Mouse (Mus musculus): Measurements from ENCODE around the gene Myo10. TPM values are rescaled to one million over a fixed set of nuclear protein-coding genes. Genes with fewer than 3 reads are reported as not detected.

Myo10 gene
- total and polyA plus RNA-seq, 2 experiments: 15.7 to 21.5 TPM

GRCm38 (mm10) chr15:25645862-25646261 is 23.5 kb downstream of the Myo10 start:
- no peak for DNase-seq (ENCODE audit: extremely low read depth, low read depth, low spot score)
- Histone ChIP-seq H3K27me3 (ENCODE audit: control insufficient read depth, insufficient read depth, low read length) (no peaks in the 10 kb centered on the region), H3K9ac (ENCODE audit: low read depth, low read length) (no peak overlapping the region), H3K36me3 (ENCODE audit: control insufficient read depth, insufficient read depth, low read length) (no peaks in the 10 kb centered on the region), H3K27ac (replicated peaks; ENCODE audit: insufficient read depth, low read depth, low read length) (no peak overlapping the region), H3K4me3 (ENCODE audit: insufficient read depth, low read depth, low read length) (no peak overlapping the region), H3K79me2 (ENCODE audit: control insufficient read depth, insufficient read depth, low read length) (peaks cover 38% of the 10 kb centered on the region), H3K4me1 (ENCODE audit: control insufficient read depth, insufficient read depth, low read length) (peaks cover 39% of the 10 kb centered on the region)
- 52% methylated on average over 4 of the region's 4 CpGs for WGBS
- TF ChIP-seq CTCF (IDR thresholded peaks at IDR 0.05; ENCODE audit: low read depth, low read length) (no peak), POLR2A (IDR thresholded peaks at IDR 0.05; ENCODE audit: extremely low read depth, insufficient read depth, low read length) (no peak)

- H3K9ac ChIP-seq (ENCODE audit: low read depth, low read length): no peak overlapping the region
- 96% methylated on average over 2 of the region's 2 CpGs for WGBS
Measured at GRCm38 (mm10) chr15:25648287-25648686, 26.0 kb downstream of the Myo10 start.

GRCm38 (mm10) chr15:25650371-25650770 is 28.0 kb downstream of the Myo10 start:
- H3K79me2 ChIP-seq (ENCODE audit: control insufficient read depth, insufficient read depth, low read length): peaks cover 61% of the 10 kb centered on the region
- H3K27me3 ChIP-seq (ENCODE audit: control insufficient read depth, insufficient read depth, low read length): no peaks in the 10 kb centered on the region
- peak overlapping the region; percentile 40 for H3K27ac ChIP-seq (replicated peaks; ENCODE audit: insufficient read depth, low read depth, low read length)
- no peaks in the 10 kb centered on the region for H3K36me3 ChIP-seq (ENCODE audit: control insufficient read depth, insufficient read depth, low read length)
- peaks cover 34% of the 10 kb centered on the region for H3K4me1 ChIP-seq (ENCODE audit: control insufficient read depth, insufficient read depth, low read length)
- no peak for TF ChIP-seq POLR2A (IDR thresholded peaks at IDR 0.05; ENCODE audit: extremely low read depth, insufficient read depth, low read length)
- 0 out of 2 replicates have a peak, but pooled peaks have one; percentile 10 for TF ChIP-seq CTCF (IDR thresholded peaks at IDR 0.05; ENCODE audit: low read depth, low read length)
- WGBS: 18% methylated on average over 5 of the region's 5 CpGs
- DNase-seq (ENCODE audit: extremely low read depth, low read depth, low spot score): peak; percentile 88
- no peak overlapping the region for H3K4me3 ChIP-seq (ENCODE audit: insufficient read depth, low read depth, low read length)
- no peak overlapping the region for H3K9ac ChIP-seq (ENCODE audit: low read depth, low read length)

More at GRCm38 (mm10) chr15:25648287-25648686, 26.0 kb downstream of the Myo10 start:
- Histone ChIP-seq H3K4me3 (ENCODE audit: insufficient read depth, low read depth, low read length) (no peak overlapping the region), H3K27ac (replicated peaks; ENCODE audit: insufficient read depth, low read depth, low read length) (no peak overlapping the region), H3K4me1 (ENCODE audit: control insufficient read depth, insufficient read depth, low read length) (peaks cover 32% of the 10 kb centered on the region), H3K36me3 (ENCODE audit: control insufficient read depth, insufficient read depth, low read length) (no peaks in the 10 kb centered on the region), H3K79me2 (ENCODE audit: control insufficient read depth, insufficient read depth, low read length) (peaks cover 51% of the 10 kb centered on the region), H3K27me3 (ENCODE audit: control insufficient read depth, insufficient read depth, low read length) (no peaks in the 10 kb centered on the region)
- no peak for TF ChIP-seq CTCF (IDR thresholded peaks at IDR 0.05; ENCODE audit: low read depth, low read length)
- TF ChIP-seq POLR2A (IDR thresholded peaks at IDR 0.05; ENCODE audit: extremely low read depth, insufficient read depth, low read length): no peak
- DNase-seq (ENCODE audit: extremely low read depth, low read depth, low spot score): no peak

DNA sequence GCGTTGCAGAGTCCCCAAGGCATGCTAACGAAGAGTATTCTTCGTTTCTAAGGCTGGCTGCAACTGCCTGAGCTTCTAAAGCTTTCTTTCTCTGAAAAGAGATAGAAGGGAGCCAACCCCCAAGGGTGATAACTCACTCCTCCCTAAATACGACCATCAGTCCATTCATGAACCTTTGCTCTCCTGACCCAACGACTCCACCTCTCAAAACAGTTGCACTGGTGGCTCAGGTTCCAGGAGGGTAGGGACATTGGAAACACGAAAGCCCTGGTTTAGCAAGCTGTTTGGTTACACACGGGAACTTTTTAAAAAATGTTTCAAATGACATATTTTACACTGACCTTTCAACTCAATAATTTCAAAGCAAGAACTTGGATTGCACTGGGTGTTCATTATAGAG is 29.5 kb downstream of the Myo10 start:
- peaks cover 70% of the 10 kb centered on the region for H3K79me2 ChIP-seq (ENCODE audit: control insufficient read depth, insufficient read depth, low read length)
- H3K27me3 ChIP-seq (ENCODE audit: control insufficient read depth, insufficient read depth, low read length): no peaks in the 10 kb centered on the region
- no peak overlapping the region for H3K9ac ChIP-seq (ENCODE audit: low read depth, low read length)
- peak; percentile 79 for DNase-seq (ENCODE audit: extremely low read depth, low read depth, low spot score)
- no peaks in the 10 kb centered on the region for H3K36me3 ChIP-seq (ENCODE audit: control insufficient read depth, insufficient read depth, low read length)
- 39% methylated on average over 7 of the region's 7 CpGs for WGBS
- no peak for TF ChIP-seq POLR2A (IDR thresholded peaks at IDR 0.05; ENCODE audit: extremely low read depth, insufficient read depth, low read length)
- no peak for TF ChIP-seq CTCF (IDR thresholded peaks at IDR 0.05; ENCODE audit: low read depth, low read length)
- H3K4me1 ChIP-seq (ENCODE audit: control insufficient read depth, insufficient read depth, low read length): peaks cover 31% of the 10 kb centered on the region
- H3K27ac ChIP-seq (replicated peaks; ENCODE audit: insufficient read depth, low read depth, low read length): 0 out of 2 replicates have a peak overlapping the region, but pooled peaks have one; percentile 47
- no peak overlapping the region for H3K4me3 ChIP-seq (ENCODE audit: insufficient read depth, low read depth, low read length)

- H3K79me2 ChIP-seq (ENCODE audit: control insufficient read depth, insufficient read depth, low read length): peaks cover 68% of the 10 kb centered on the region
- WGBS: 72% methylated on average over 5 of the region's 5 CpGs
- H3K27ac ChIP-seq (replicated peaks; ENCODE audit: insufficient read depth, low read depth, low read length): peak overlapping the region; percentile 47; the same call in 1 of the 2 replicates
- TF ChIP-seq POLR2A (IDR thresholded peaks at IDR 0.05; ENCODE audit: extremely low read depth, insufficient read depth, low read length) (no peak), CTCF (IDR thresholded peaks at IDR 0.05; ENCODE audit: low read depth, low read length) (no peak)
- H3K9ac ChIP-seq (ENCODE audit: low read depth, low read length): no peak overlapping the region
- no peaks in the 10 kb centered on the region for H3K27me3 ChIP-seq (ENCODE audit: control insufficient read depth, insufficient read depth, low read length)
- peaks cover 28% of the 10 kb centered on the region for H3K4me1 ChIP-seq (ENCODE audit: control insufficient read depth, insufficient read depth, low read length)
- no peak overlapping the region for H3K4me3 ChIP-seq (ENCODE audit: insufficient read depth, low read depth, low read length)
- no peaks in the 10 kb centered on the region for H3K36me3 ChIP-seq (ENCODE audit: control insufficient read depth, insufficient read depth, low read length)
- no peak for DNase-seq (ENCODE audit: extremely low read depth, low read depth, low spot score)
Measured at GRCm38 (mm10) chr15:25652368-25652767, 30.0 kb downstream of the Myo10 start.

- no peak overlapping the region for H3K9ac ChIP-seq (ENCODE audit: low read depth, low read length)
- H3K27ac ChIP-seq (replicated peaks; ENCODE audit: insufficient read depth, low read depth, low read length): no peak overlapping the region
- no peaks in the 10 kb centered on the region for H3K27me3 ChIP-seq (ENCODE audit: control insufficient read depth, insufficient read depth, low read length)
- H3K36me3 ChIP-seq (ENCODE audit: control insufficient read depth, insufficient read depth, low read length): no peaks in the 10 kb centered on the region
- H3K79me2 ChIP-seq (ENCODE audit: control insufficient read depth, insufficient read depth, low read length): peaks cover 68% of the 10 kb centered on the region
- H3K4me3 ChIP-seq (ENCODE audit: insufficient read depth, low read depth, low read length): no peak overlapping the region
- H3K4me1 ChIP-seq (ENCODE audit: control insufficient read depth, insufficient read depth, low read length): peaks cover 28% of the 10 kb centered on the region
- no peak for DNase-seq (ENCODE audit: extremely low read depth, low read depth, low spot score)
- 76% methylated on average over 6 of the region's 6 CpGs for WGBS
- no peak for TF ChIP-seq POLR2A (IDR thresholded peaks at IDR 0.05; ENCODE audit: extremely low read depth, insufficient read depth, low read length)
- TF ChIP-seq CTCF (IDR thresholded peaks at IDR 0.05; ENCODE audit: low read depth, low read length): no peak
Measured at GRCm38 (mm10) chr15:25652933-25653332, 30.6 kb downstream of the Myo10 start.

Data from liver, adult 2 months (tissue).